Mouse (Mus musculus) kidney, adult 2 months (tissue): ENCODE data around the gene Olfr374. TPM values are rescaled to one million over a fixed set of nuclear protein-coding genes. Genes with fewer than 3 reads are reported as not detected.
"Not testable (repeated sequence)": the region's sequence is repeated elsewhere in the genome, so short reads cannot be mapped to it uniquely, and the experiment has no call there.

Experiments
- DNase-seq: peaks from one replicate; pipeline ENCODE4 v3.0.0; 2021
- H3K27ac ChIP-seq: fragments of 200-500 bp; 2 replicates; pipeline ENCODE4 v1.5.1; 2012; ENCODE audit warnings: low read depth, low read length, control low read depth, inconsistent platforms; ENCODE audit not compliant: insufficient read depth
- H3K27me3 ChIP-seq: fragments of 200-500 bp; replicated peaks from 2 replicates; pipeline ENCODE4 v1.6.1; 2012; ENCODE audit warnings: mild to moderate bottlenecking, moderate library complexity, low read length, inconsistent platforms; ENCODE audit not compliant: control insufficient read depth, insufficient read depth
- H3K36me3 ChIP-seq: fragments of 200-500 bp; 2 replicates; pipeline ENCODE4 v1.6.1; 2012; ENCODE audit warnings: mild to moderate bottlenecking, moderate library complexity, low read length, inconsistent platforms; ENCODE audit not compliant: control insufficient read depth, insufficient read depth
- H3K4me1 ChIP-seq: fragments of 200-500 bp; 2 replicates; pipeline ENCODE4 v1.6.1; 2011; ENCODE audit warnings: low read length; ENCODE audit not compliant: control insufficient read depth, insufficient read depth
- H3K4me3 ChIP-seq: fragments of 200-500 bp; 2 replicates; pipeline ENCODE4 v1.5.1; 2011; ENCODE audit warnings: mild to moderate bottlenecking, low read depth, low read length, control low read depth; ENCODE audit not compliant: insufficient read depth
- CTCF ChIP-seq: fragments of 200-500 bp; conservative IDR thresholded peaks from 2 replicates; pipeline ENCODE4 v1.5.1; 2011; ENCODE audit warnings: low read depth, mild to moderate bottlenecking, control low read depth, low read length, moderate library complexity, mixed read lengths; ENCODE audit not compliant: insufficient read depth, insufficient read length
- POLR2A ChIP-seq: fragments of 200-500 bp; IDR thresholded peaks from one replicate; pipeline ENCODE4 v1.6.1; 2011; ENCODE audit warnings: low read depth, low read length, control low read depth
- whole genome bisulfite sequencing: fragments of 180-500 bp; shearing (Covaris S2); methylation state at CpG from one replicate; pipeline ENCODE4 v1.1.7; 2018; 5-methylcytosine and 5-hydroxymethylcytosine counted together
- polyA plus RNA-seq: library from polyadenylated mRNA; depleted of rRNA; stranded (reverse); fragments of >200 nt; gene quantifications from 2 replicates; pipeline ENCODE4 v1.2.3, GENCODE M21; 2012; rRNA removed

Olfr374 gene
- not detected in 2 replicates for polyA plus RNA-seq

- H3K4me3 ChIP-seq: no peak within 1 kb of the TSS
- WGBS: 91% methylated on average over 3 of the region's 3 CpGs
- DNase-seq: no peak
- H3K27ac ChIP-seq: no peak within 1 kb of the TSS
- no peaks in the 10 kb centered on the region for H3K36me3 ChIP-seq
- no peaks in the 10 kb centered on the region for H3K4me1 ChIP-seq
- no peak for TF ChIP-seq CTCF
- no peak for TF ChIP-seq POLR2A
- H3K27me3 ChIP-seq: no peaks in the 10 kb centered on the region
Observed at GRCm38 (mm10) chr8:72106740-72107139, at the start of gene Olfr374. TSS of gene Olfr374 (plus strand) at chr8:72107040.

GRCm38 (mm10) chr8:72057643-72058042 is 49.2 kb upstream of the Olfr374 start:
- not testable (repeated sequence) for H3K4me1 ChIP-seq, H3K27ac ChIP-seq, H3K36me3 ChIP-seq, DNase-seq, H3K4me3 ChIP-seq, H3K27me3 ChIP-seq
- 96% methylated on average over 3 of the region's 4 CpGs for WGBS

- H3K4me1 ChIP-seq, H3K36me3 ChIP-seq, H3K27ac ChIP-seq, H3K27me3 ChIP-seq, H3K4me3 ChIP-seq, DNase-seq: not testable (repeated sequence)
- 86% methylated on average over 1 of the region's 1 CpGs for WGBS
Observed at GRCm38 (mm10) chr8:72066819-72067399, 39.9 kb upstream of the Olfr374 start.

GRCm38 (mm10) chr8:72082877-72083276 is 24.0 kb upstream of the Olfr374 start, which contains the start of gene Olfr373:
TSS of gene Olfr373 (plus strand) at chr8:72083177.
- not testable (repeated sequence) for H3K36me3 ChIP-seq, H3K4me1 ChIP-seq, H3K27me3 ChIP-seq, H3K27ac ChIP-seq, H3K4me3 ChIP-seq, DNase-seq

GRCm38 (mm10) chr8:72084744-72085143 is 22.1 kb upstream of the Olfr374 start:
- Histone ChIP-seq H3K36me3 (no peaks in the 10 kb centered on the region), H3K4me1 (no peaks in the 10 kb centered on the region), H3K27ac (no peak overlapping the region), H3K27me3 (no peaks in the 10 kb centered on the region), H3K4me3 (no peak overlapping the region)
- 59% methylated on average over 5 of the region's 5 CpGs for WGBS
- TF ChIP-seq CTCF (no peak), POLR2A (no peak)
- DNase-seq: no peak

- not testable (repeated sequence) for H3K36me3 ChIP-seq, H3K4me1 ChIP-seq, H3K27ac ChIP-seq, DNase-seq, H3K4me3 ChIP-seq, H3K27me3 ChIP-seq
- 0 out of 2 replicates have a peak, but pooled peaks have one; percentile 19 for TF ChIP-seq CTCF
- 84% methylated on average over 3 of the region's 3 CpGs for WGBS
Observed at GRCm38 (mm10) chr8:72087611-72088010, 19.2 kb upstream of the Olfr374 start.

- not testable (repeated sequence) for H3K27me3 ChIP-seq, H3K4me3 ChIP-seq, H3K4me1 ChIP-seq, H3K27ac ChIP-seq, DNase-seq, H3K36me3 ChIP-seq
Observed at GRCm38 (mm10) chr8:72096721-72097120, 10.1 kb upstream of the Olfr374 start.

- H3K36me3 ChIP-seq, H3K4me1 ChIP-seq, H3K27ac ChIP-seq, H3K4me3 ChIP-seq, H3K27me3 ChIP-seq: not testable (repeated sequence)
- 57% methylated on average over 6 of the region's 7 CpGs for WGBS
- DNase-seq: peak; percentile 47
Observed at GRCm38 (mm10) chr8:72099377-72100103, 7.3 kb upstream of the Olfr374 start.
